Mouse (Mus musculus) left cerebral cortex, postnatal 36 days (tissue): ENCODE data around the gene Olfr282. TPM values are rescaled to one million over a fixed set of nuclear protein-coding genes. Genes with fewer than 3 reads are reported as not detected.

Source experiments
- DNase-seq, 2 experiments: peaks; one replicate each; pipeline ENCODE4 v3.0.0; 2021 to 2022; ENCODE audit warnings: low spot score in 2 of 2, mixed read lengths in 1 of 2
- intact Hi-C: fragments of 180-260 bp; cut with DNase I; formaldehyde crosslinking; loops from one replicate; pipeline ENCODE4 v1.15.1; 2025
- total RNA-seq, 2 experiments: library from RNA; stranded (reverse); gene quantifications; 2 replicates each; pipeline ENCODE4 v1.2.3; 2021

The Olfr282 gene
- total RNA-seq, 2 experiments from 2014 or later: not detected

- intact Hi-C loops: no loop called here
- DNase-seq: no peak
These were observed 38.6 kb downstream of the Olfr282 start, which contains the start of gene OR5BS1P for GRCm38 (mm10) chr15:98469596-98469995. Gene OR5BS1P (plus strand): TSS chr15:98469896.

- intact Hi-C loops: no loop called here
- no peak for DNase-seq
These were observed 40.5 kb downstream of the Olfr282 start for GRCm38 (mm10) chr15:98471539-98471938.

GRCm38 (mm10) chr15:98474958-98475357, 43.9 kb downstream of the Olfr282 start:
- DNase-seq: no peak
- intact Hi-C loops: no loop called here

- peak in 1 of 2 experiments; percentile 12 for DNase-seq
- intact Hi-C loops: no loop called here
These were observed 44.4 kb downstream of the Olfr282 start for GRCm38 (mm10) chr15:98475382-98475781.

GRCm38 (mm10) chr15:98476281-98476680, 45.3 kb downstream of the Olfr282 start:
- intact Hi-C loops: no loop called here
- DNase-seq: no peak

- intact Hi-C loops: no loop called here
- DNase-seq: no peak
These were observed 48.6 kb downstream of the Olfr282 start for GRCm38 (mm10) chr15:98479568-98480102.

GRCm38 (mm10) chr15:98482701-98483100, 51.7 kb downstream of the Olfr282 start, which contains the start of gene Lalba:
Gene Lalba (minus strand): TSS chr15:98482721.
- intact Hi-C loops: no loop called here
- no peak for DNase-seq

- DNase-seq: no peak
- intact Hi-C loops: no loop called here
These were observed 53.2 kb downstream of the Olfr282 start for GRCm38 (mm10) chr15:98483907-98484886.

GRCm38 (mm10) chr15:98486433-98487021, 55.5 kb downstream of the Olfr282 start:
- intact Hi-C loops: no loop called here
- no peak for DNase-seq

Other genes starting within 250 kb of the Olfr282 start
- gene Olfr288, start 235.7 kb upstream of the Olfr282 start, total RNA-seq: under 1 TPM in 1 of 2 experiments, not detected in 1; 0.45 TPM
- under 1 TPM in 1 of 2 experiments, not detected in 1; 0.15 TPM for gene Gm44579, start 210.2 kb upstream of the Olfr282 start, total RNA-seq
- 1 to 10 TPM; 4.8 to 6.2 TPM for gene Olfr287, start 210.2 kb upstream of the Olfr282 start, total RNA-seq
- not detected for gene Olfr286, start 196.8 kb upstream of the Olfr282 start, total RNA-seq
- not detected for gene H1fnt, start 173.9 kb upstream of the Olfr282 start, total RNA-seq
- gene Zfp641, start 135.1 kb upstream of the Olfr282 start, total RNA-seq: 1 to 10 TPM; 6.7 to 7.5 TPM
- gene Olfr285, start 113.9 kb upstream of the Olfr282 start, total RNA-seq: not detected
- gene Olfr284, start 90.2 kb upstream of the Olfr282 start, total RNA-seq: not detected
- not detected for gene Olfr283, start 50.3 kb upstream of the Olfr282 start, total RNA-seq
- gene Olfr281, start 21.4 kb downstream of the Olfr282 start, total RNA-seq: not detected
- not detected for gene OR5BS1P, start 38.7 kb downstream of the Olfr282 start, total RNA-seq
- gene Lalba, start 51.5 kb downstream of the Olfr282 start, total RNA-seq: not detected
- gene Olfr279, start 61.2 kb downstream of the Olfr282 start, total RNA-seq: not detected
- 10 to 100 TPM; 58.9 to 60.9 TPM for gene Kansl2, start 103.0 kb downstream of the Olfr282 start, total RNA-seq
- gene Ccnt1, start 139.7 kb downstream of the Olfr282 start, total RNA-seq: 10 to 100 TPM; 37.0 to 45.6 TPM
- gene 4930415O20Rik, start 139.8 kb downstream of the Olfr282 start, total RNA-seq: not detected
- 10 to 100 TPM; 41.5 to 58.4 TPM for gene Adcy6, start 178.9 kb downstream of the Olfr282 start, total RNA-seq
- 100 to 1,000 TPM; 273 to 276 TPM for gene Cacnb3, start 199.6 kb downstream of the Olfr282 start, total RNA-seq
- gene Ddx23, start 231.7 kb downstream of the Olfr282 start, total RNA-seq: 10 to 100 TPM; 80.2 to 82.7 TPM
- 10 to 100 TPM; 29.4 to 32.6 TPM for gene Rnd1, start 246.2 kb downstream of the Olfr282 start, total RNA-seq